Mouse (Mus musculus) gastrocnemius, postnatal 10 days (tissue): ENCODE results near the gene Slc25a38. TPM values are rescaled to one million over a fixed set of nuclear protein-coding genes. Genes with fewer than 3 reads are reported as not detected.
"Not testable (repeated sequence)": the region's sequence is repeated elsewhere in the genome, so short reads cannot be mapped to it uniquely, and the experiment has no call there.

ENCODE experiments used
- DNase-seq: peaks from one replicate; pipeline ENCODE4 v3.0.0; 2021; ENCODE audit warnings: mixed read lengths
- total RNA-seq, 2 experiments: library from RNA; stranded (reverse); gene quantifications; 2 replicates each; pipeline ENCODE4 v1.2.3; 2021

The Slc25a38 gene
- total RNA-seq, 2 experiments from 2014 or later: 8.9 to 9.8 TPM

DNA sequence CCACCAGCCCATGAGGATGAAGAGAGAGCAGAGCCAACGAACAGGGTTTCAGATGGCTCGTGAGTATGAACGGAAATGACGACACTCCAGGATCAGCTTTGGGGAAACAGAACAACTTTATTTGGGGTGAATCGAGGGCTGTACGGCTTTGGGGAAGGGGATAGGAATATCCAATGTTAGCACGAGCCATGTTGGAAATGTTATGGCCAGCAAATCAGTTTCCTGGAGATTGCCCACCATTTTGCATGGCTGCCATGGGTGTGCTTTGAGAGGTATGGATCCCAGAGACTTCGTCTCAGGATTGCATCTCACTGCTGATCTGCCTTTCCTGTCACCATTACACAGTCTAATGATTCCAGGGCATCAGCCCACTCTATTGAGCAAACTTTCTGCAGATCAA lies 10.9 kb upstream of the Slc25a38 start:
- no peak for DNase-seq

DNA sequence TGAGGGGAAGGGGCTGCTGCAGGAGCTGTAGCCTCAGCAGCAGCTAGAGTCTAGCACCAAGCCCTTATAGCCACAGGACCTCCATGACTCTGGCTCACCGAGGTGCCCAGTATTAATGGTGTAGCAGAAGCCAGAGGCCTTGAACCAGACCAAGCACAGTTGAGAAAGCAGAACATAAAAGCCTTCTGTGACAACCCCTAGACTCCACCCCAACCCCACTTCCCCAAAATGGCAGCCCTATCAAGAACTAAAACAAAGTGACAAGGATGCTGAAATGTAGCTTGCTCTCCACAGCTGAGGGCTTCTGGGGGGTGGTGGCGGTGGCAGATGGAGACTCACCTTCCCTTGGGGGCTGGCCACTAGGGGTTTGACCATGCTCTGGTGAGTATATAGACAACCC lies 9.0 kb upstream of the Slc25a38 start:
- DNase-seq: no peak

DNA sequence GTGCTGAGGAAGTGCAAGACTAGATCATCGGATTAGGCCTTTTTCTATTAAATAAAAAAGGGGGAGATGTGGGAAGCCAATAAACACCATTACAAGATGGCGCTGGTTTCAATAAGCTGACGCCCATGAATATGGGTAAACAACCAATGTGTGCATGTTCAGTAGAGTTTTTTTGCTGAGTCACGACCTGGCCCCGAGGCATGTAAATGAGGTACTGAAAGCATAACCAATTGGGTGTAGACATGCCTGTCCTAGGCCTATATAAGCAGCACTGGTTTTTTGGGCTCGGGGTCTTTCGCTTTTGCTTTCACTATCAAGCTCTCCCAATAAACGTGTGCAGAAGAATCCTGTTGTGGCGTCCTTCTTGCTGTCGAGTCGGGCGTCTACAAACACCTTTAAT lies 1.2 kb upstream of the Slc25a38 start:
- not testable (repeated sequence) for DNase-seq

DNA sequence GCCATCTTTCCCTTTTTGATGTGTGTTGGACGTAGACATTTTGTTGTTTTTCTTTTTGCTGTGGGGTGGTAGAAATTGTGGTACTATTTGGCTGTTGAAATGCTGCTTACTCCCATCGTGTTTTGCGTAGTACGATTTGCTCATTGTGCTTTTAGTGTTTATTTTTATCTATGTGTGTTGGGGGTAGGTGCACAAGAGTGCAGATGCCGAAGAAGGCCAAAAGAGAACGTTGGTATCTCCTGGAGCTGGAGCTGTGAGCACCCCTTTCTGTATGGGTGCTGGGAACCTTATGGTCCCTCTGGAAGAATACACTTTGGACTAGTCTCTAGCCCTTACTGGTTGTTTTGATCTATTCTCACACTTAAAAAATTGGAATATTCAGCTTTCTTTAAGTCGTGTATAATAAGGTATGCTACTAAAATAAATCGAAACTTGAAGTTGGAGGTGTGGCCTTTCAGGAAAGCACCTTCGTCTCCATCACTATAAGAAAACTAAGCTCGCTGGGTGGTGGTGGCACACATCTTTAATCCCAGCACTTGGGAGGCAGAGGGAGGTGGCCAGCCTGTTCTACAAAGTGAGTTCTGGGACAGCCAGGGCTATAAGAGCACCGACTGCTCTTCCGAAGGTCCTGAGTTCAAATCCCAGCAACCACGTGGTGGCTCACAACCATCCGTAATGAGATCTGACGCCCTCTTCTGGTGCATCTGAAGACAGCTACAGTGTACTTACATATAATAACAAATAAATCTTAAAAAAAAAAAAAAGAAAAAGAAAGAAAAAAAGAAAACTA lies 1.2 kb downstream of the Slc25a38 start:
- DNase-seq: no peak

DNA sequence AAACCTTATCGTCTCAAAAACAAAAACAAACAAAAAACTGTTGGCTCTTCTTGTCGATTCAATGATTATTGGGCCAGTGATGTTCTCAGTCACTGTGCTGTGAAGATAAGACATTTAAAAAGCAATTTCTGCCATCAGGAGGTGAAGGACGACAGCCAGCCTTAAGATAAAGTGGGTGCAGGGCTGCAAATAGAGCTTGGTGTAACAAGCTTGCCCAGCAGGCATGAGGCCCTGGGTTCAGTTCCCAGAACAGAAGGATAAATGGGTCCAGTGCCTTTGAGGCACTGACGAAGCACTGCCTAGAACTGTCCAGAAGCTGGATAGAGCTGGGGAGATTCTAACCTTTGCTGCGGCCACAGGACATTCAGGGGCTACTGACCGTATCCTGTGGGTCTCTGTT lies 2.3 kb downstream of the Slc25a38 start:
- no peak for DNase-seq

DNA sequence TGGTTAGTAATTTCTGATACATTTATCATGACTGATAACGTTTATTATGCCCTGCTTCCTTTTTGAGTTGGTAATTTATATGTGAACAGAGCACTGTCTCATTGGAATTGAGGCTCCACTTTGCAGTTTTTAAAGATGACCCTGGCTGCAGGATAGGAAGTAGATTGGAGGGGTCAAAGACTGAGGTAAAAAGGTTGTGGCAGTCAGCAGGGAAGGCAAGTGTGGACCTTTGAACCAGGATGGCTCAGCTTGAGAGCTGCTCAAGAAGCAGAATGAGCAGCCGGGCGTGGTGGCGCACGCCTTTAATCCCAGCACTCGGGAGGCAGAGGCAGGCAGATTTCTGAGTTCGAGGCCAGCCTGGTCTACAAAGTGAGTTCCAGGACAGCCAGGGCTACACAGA lies 3.3 kb downstream of the Slc25a38 start:
- DNase-seq: no peak

DNA sequence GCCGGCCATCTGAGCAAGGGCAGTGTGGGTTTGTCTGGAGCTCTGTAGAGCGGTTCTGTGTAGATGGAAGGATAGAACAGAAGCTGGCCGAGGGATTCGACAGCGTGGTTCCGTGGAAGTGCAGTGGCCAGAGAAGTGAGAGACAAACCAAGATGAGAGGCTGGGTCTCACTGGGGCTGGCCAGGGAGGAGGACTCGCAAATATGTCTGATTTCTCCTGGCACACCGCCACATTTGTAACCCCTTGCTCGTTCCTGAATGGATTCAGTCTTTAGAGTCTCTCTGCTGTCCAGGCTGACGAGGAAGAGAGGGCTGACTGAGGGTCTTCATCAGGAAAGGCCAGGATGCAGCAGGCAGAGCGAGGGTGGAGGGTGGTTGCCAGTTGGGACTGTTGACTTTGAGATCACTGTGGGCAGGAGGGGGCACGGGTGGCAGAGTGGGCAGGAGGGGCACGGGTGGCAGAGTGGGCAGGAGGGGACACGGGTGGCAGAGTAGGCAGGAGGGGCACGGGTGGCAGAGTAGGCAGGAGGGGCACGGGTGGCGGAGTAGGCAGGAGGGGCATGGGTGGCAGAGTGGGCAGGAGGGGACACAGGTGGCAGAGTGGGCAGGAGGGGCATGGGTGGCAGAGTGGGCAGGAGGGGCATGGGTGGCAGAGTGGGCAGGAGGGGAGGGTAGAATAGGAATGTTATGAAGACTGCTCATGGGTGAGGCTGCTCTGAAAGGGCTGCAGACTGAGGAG lies 4.0 kb downstream of the Slc25a38 start:
- no peak for DNase-seq

DNA sequence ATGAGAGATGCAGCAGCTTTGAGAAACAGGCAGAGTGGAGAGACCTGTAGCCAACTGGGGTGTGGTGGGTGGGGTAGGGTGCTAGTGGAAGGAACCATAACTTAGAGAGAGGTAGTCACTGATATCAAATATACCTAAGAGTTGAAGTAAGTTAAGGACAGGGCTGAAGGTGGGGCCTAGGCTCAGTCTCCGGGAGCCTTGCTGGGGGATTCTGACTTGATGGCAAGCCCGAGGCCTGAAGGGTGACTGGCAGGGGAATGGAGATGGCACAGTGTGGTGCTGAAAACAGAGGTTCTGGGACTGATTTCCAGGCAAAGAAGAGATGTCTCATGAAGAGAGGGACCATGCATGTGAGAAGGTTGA lies 4.6 kb downstream of the Slc25a38 start:
- DNase-seq: no peak

DNA sequence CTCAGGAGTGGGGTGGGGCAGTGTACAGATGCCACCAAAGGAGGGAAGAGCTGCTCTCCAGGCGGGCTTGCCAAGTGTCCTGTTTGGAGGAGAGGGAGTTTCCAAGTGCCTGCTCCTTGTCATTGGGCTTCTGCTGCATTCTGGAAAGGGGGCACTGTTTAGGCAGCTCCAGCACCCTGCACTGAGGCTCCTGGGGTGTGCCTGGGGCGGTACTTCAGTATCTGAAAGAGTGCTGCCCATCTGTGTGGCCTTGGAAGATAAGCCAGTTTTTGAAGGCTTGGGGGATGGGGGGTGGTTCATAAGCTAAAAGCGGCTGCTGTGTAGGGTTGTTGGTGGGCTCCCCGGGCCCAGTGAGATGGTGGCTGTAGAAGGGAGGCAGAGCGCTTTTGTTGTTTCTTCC lies 5.4 kb downstream of the Slc25a38 start:
- DNase-seq: no peak

DNA sequence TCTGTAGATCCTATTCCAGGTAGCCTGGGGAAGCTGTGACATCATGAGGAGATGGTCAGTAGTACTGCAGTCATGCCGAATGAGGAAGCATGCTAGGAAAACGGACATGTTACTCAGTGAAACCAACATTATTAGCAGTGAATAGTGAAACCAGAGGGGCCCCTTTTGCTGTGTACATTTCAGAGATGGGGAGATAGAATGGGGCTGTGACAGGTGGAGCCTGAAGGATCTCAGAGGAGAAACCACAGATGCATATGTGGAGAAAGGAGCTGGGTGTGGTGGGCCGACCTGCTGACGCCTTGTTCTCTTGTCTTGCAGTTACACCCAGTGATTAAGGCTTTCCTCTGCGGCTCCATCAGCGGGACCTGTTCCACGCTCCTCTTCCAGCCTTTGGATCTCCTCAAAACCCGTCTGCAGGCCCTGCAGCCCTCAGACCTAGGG lies 6.0 kb downstream of the Slc25a38 start:
- DNase-seq: no peak

DNA sequence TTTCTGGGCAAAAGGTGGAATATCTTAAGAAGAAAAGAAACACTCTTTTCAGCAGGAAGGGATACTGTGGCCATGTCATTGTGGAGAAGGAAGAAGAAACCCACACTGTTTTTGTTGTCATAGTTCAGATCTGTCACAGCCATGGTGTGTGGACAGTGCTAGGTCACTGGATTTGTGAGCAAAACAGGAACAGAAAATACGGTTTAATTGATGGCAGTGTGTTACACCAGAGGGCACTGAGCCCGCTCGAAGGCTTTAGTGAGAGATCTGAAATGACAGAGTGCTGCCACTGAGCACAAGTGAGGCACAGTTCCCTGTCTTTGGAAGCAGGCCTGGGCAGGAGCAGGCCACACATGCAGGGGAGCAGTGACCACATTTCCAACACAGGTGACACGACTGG lies 8.0 kb downstream of the Slc25a38 start:
- no peak for DNase-seq

DNA sequence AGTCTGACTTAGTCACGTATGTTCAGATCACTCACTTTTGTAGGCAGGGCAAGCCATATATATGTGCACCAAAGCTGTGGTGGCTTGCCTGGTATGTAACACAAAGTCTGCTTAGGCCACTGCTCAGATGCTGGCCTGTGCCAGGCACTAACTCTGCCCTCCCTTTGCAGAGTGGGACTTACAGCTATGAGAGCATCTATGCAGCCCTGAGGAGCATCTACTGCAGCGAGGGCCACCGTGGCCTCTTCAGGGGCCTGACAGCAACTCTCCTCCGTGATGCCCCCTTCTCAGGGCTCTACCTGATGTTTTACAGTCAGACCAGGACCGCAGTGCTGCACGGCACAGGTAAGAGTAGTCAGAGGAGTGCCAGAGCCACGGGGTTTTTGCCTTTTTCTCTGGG lies 10.3 kb downstream of the Slc25a38 start:
- DNase-seq: no peak

DNA sequence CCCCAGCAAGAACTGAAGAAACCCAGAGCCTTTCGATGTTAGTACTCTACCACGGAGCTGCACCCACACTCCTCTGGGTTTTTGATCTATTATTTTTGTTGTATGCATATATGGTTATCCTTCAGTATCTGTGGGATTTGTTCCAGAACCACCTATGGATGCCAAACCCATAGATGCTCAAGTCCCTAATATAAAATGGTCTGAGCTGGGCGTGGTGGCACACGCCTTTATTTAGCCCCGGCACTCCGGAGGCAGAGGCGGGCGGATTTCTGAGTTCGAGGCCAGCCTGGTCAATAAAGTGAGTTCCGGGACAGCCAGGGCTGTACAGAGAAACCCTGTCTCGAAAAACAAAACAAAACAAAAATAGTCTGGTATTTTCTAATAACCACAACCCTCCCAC lies 16.7 kb downstream of the Slc25a38 start:
- no peak for DNase-seq

DNA sequence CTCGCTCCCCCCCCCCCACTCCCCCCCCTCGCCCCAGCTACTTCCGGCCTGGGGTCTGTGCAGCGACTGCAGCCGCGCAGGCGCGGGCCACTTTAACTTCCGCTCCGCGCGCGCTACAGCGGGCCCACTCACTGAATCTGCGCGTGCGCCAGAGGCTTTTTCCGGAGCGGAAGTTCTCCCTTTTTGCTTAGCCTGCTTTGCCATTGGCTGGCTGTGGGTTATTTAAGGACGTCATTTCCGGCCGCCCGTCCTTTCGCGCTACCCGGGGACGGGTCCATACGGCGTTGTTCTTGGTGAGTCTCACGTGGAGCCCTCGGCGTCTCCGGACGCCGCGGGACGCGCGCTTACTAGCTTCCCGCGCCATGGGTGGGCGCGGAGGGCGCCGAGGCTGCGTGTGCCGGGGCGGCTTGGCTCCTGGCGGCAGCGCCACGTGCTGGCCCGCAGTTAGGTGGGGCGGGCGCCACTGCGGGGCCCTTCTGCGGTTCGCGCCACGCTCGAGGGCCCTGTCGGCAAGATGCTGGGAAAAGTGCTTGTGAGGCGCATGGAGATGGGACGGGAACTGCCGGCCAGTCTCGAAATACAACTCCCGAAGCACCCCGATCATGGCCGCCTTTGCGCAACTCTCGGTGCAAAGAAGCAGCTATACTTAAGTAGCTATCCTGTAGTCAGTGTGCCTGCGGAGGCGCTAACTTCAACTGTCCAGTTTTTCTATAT lies 17.5 kb downstream of the Slc25a38 start, which contains the start of gene Rpsa:
Gene Rpsa (plus strand): TSS at position 152 of the 714 bp plus-strand sequence.
- DNase-seq: peak; percentile 94

DNA sequence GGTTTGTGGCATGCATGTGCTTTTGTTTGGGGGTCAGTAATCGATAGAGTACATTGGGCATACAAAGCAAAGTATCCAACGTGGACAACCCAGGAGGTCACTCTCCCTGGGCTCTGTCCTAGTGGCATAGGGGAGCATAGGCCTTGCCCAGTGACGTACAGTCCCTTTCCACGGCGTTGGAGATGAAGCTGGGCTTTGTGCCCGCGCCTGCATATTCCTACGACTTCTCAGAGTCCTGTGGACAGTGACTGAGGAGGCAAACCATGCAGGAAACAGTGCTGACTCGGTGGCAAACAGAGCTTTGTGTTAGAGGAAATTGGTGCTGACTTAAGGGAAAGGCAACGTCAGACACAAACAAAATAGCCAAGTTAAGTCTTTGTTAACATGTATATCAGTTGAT lies 19.1 kb downstream of the Slc25a38 start:
- DNase-seq: no peak

DNA sequence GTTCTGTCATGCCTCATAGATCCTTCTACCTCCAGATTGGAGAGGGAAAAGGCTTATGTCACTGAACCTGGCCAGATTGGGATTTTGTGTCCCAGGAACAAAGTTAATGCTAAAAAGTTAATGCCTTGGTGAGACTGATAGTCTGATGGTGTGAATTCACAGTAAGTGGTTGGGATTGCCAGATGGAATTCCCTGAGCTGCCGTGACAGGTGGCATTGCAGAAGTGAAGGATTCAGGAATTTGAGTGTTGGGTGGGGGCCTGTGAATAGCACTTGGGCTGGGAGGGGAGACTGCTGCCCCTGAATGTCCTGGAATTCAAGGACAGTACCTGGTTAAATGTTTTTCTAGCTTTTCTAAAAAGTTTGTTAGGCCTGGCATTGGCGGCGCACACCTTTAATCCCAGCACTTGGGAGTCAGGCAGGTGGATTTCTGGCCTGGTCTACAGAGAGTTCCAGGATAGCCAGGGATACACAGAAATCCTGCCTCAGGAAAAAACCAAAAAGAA lies 21.7 kb downstream of the Slc25a38 start:
- no peak for DNase-seq

DNA sequence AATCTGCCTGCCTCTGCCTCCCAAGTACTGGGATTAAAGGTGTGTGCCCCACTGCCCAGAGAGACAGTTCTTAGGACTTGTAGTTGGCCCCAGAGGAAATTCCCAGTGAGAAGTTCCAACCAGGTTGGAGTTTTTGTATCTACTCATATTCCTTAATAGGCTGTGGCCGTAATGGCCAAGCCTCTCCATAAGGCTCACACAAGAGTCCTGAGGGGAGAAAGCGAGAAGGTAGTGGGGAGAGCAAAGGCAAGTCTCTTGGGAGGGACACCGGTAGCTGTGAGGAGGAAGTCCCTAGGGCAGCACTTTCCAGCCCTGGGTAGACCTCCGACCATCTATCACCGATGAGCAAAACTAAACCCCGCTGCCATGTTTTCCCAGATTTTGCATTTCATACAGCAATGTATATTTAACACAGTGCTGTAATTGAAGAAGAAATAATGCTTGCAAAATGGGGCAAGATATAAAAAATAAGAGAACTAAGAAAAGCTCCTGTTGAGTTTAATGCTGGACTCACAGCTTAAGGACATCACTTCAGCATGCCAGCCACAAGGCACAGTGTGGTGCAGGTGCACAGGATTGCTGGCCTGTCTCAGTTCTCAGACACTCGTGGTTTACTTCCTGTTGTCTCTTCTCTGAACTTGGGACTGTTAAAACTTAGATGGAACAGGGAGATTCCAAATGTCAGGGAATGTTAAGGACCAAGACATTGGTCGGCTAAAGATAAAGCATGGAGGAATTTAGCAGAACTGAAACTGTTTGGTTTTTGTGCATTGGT lies 23.0 kb downstream of the Slc25a38 start:
- DNase-seq: no peak

DNA sequence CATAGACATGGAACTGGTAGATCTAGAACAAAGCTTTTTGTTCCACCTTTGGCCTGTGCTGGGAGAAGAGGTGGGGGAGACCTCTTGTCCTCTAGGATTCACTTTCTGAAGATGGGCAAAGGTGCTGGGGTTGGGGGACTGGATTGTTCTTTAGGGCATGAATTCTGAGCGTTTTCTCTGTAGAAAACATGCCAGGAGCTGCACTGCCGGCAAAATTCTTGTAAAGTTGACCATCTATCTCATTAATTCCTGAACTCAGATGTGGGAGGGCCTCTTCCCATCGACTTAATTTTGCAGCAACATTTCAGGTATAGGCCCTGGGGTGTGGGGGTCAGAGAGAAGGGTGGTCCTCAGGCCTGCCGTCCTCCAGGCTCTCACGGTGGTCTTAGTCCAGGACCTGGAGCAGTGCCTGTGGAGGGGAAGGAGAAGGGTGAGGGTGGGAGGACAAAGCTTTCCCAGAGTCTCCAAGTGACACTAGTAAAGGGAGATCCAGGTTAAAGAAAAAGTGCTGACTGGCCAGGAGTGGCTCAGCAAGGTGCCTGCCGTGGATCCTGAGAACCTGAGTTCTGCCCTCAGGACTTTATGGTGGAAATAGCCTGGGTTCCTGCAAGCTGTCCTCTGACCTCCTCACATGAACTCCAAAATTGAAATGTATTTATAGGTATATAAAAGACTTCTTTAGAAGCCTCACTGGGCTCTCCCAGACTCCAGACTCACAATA lies 23.7 kb downstream of the Slc25a38 start:
- DNase-seq: no peak

DNA sequence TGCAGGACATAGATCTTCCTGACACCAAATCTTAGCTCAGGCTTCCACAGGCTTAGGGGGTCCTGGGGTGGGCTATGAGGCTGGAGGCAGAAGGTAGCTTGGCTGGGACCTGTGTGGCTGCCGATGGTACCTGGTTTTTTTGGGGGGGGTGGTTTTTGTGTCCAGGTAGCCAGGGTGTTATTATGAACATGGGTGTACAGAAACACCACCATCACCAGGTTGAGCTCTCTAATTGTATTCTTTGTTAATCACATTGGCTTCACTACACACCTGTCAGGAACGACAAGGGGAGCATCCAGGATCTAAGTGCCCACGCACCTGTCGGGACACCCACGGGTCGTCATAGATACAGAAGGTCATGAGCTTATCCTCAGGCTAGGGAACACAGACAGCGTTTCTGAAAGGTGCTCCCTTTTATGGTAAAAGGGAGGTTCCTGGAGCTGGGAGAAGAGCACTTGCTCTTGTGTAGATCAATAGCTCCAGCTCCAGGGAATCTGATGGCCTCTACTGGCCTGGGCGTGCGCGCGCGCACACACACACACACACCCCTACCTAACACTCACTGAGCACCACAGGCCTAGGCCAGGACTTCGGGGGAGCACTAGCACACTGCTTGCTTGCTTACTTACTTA lies 24.5 kb downstream of the Slc25a38 start:
- no peak for DNase-seq

DNA sequence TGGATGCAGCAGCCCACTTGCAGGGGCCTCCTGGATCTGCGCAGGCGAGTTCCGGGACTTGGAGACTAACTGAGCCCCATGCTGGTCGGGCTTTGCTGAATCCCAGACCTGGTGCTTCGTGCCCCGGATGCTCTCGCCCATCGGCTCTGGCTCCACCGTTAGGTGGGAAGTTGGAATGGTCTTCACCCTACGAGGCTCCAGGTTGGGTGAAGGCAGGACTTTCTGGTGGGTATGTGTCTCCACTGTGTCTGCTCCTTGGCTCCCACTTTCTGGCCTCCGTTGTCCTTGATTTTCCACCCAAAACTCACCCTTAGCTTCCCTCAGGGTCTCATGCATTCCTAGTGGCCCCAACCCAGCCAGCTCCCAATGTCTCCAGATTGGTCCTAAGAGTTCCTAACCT lies 25.3 kb downstream of the Slc25a38 start:
- no peak for DNase-seq

DNA sequence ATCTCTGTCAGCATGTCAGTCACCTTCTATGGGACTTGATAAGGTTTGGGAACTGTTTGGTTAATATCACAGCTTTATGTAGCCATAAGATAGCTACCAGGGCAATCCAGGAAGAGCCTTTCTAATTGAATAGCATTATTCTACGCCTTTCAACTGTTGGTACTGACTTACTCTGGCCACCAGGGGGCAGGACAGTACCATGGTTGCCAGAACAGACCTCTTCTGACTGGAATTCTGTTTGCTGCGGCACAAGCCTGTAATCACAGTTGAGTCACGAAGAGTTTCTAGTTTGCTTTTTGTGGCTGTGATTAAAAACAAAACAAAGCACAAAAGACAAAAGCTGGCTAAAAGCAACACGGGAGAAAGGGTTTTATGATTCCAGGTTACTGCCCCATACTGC lies 30.5 kb downstream of the Slc25a38 start:
- DNase-seq: peak; percentile 80
